Mouse (Mus musculus) liver, postnatal 0 days (tissue): ENCODE measurements around the gene Lin28b. TPM values are rescaled to one million over a fixed set of nuclear protein-coding genes. Genes with fewer than 3 reads are reported as not detected.

Source experiments
- ATAC-seq: fragments of 200-750 bp; cut with Nextera tagmentation; 2 replicates; pipeline ENCODE4 v1.8.0; 2017; ENCODE audit warnings: mild to moderate bottlenecking, moderate library complexity
- DNase-seq: peaks from one replicate; pipeline ENCODE4 v3.0.0-alpha.2; 2016
- H3K27ac ChIP-seq: fragments of 300-500 bp; sonication (generic); 2 replicates; pipeline ENCODE4 v1.5.1; 2014; ENCODE audit warnings: antibody characterized with exemption, moderate library complexity, mild to moderate bottlenecking, low read depth
- H3K27me3 ChIP-seq: fragments of 300-500 bp; sonication (generic); 2 replicates; pipeline ENCODE4 v1.6.1; 2014; ENCODE audit warnings: low read length, control low read depth, mixed read lengths; ENCODE audit not compliant: insufficient read depth
- H3K36me3 ChIP-seq: fragments of 300-500 bp; sonication (generic); replicated peaks from 2 replicates; pipeline ENCODE4 v1.6.1; 2014; ENCODE audit warnings: mild to moderate bottlenecking, control low read depth, low read length, moderate library complexity, mixed read lengths; ENCODE audit not compliant: insufficient read depth
- H3K4me1 ChIP-seq: fragments of 300-500 bp; sonication (generic); 2 replicates; pipeline ENCODE4 v1.6.1; 2014; ENCODE audit warnings: antibody characterized with exemption, mild to moderate bottlenecking, control low read depth; ENCODE audit not compliant: insufficient read depth
- H3K4me2 ChIP-seq: fragments of 300-500 bp; sonication (generic); 2 replicates; pipeline ENCODE4 v1.6.1; 2014; ENCODE audit warnings: low read depth, mild to moderate bottlenecking, low read length, moderate library complexity, mixed read lengths
- H3K4me3 ChIP-seq: fragments of 300-500 bp; sonication (generic); 2 replicates; pipeline ENCODE4 v1.5.1; 2014; ENCODE audit warnings: low read depth, low read length
- H3K9ac ChIP-seq: fragments of 300-500 bp; sonication (generic); replicated peaks from 2 replicates; pipeline ENCODE4 v1.6.1; 2014; ENCODE audit warnings: mild to moderate bottlenecking, moderate library complexity
- H3K9me3 ChIP-seq: fragments of 300-500 bp; sonication (generic); 2 replicates; pipeline ENCODE4 v1.6.1; 2016; ENCODE audit warnings: mild to moderate bottlenecking, control low read depth, low read length, mixed read lengths
- CTCF ChIP-seq: sonication (generic); IDR thresholded peaks from 2 replicates; pipeline ENCODE4 v1.5.1; 2016; ENCODE audit warnings: antibody characterized with exemption, low read depth
- EP300 ChIP-seq: IDR thresholded peaks from 2 replicates; pipeline ENCODE4 v1.6.1; 2016; ENCODE audit warnings: antibody characterized with exemption, low read depth, mild to moderate bottlenecking
- WGBS: fragments of 180-500 bp; shearing (Covaris S2); extraction: QIAGEN DNeasy Blood & Tissue Kit; methylation state at CpG from one replicate; pipeline ENCODE4 v1.1.7; 2014; ENCODE audit not compliant: insufficient replicate concordance; 5-methylcytosine and 5-hydroxymethylcytosine counted together
- polyA plus RNA-seq: library from polyadenylated mRNA; unstranded; fragments of >200 nt; fragmentation: Nextera tagmentation; extraction: Ambion mirVana; gene quantifications from 2 replicates; pipeline ENCODE4 v1.2.1, GENCODE M21; 2015

The Lin28b gene
- polyA plus RNA-seq, 1 experiment from 2014 or later, result 1.2 TPM

GRCm38 (mm10) chr10:45339106-45339505 is 147.1 kb downstream of the Lin28b start:
- Histone ChIP-seq H3K9me3 (no peaks in the 10 kb centered on the region), H3K4me2 (no peak overlapping the region), H3K36me3 (no peaks in the 10 kb centered on the region), H3K27ac (no peak overlapping the region), H3K27me3 (peaks cover 23% of the 10 kb centered on the region), H3K9ac (no peak overlapping the region), H3K4me3 (no peak overlapping the region), H3K4me1 (no peaks in the 10 kb centered on the region)
- WGBS, result 75% methylated on average over 7 of the region's 7 CpGs
- TF ChIP-seq EP300 (no peak), CTCF (no peak)
- ATAC-seq, result no peak
- DNase-seq, result no peak

DNA sequence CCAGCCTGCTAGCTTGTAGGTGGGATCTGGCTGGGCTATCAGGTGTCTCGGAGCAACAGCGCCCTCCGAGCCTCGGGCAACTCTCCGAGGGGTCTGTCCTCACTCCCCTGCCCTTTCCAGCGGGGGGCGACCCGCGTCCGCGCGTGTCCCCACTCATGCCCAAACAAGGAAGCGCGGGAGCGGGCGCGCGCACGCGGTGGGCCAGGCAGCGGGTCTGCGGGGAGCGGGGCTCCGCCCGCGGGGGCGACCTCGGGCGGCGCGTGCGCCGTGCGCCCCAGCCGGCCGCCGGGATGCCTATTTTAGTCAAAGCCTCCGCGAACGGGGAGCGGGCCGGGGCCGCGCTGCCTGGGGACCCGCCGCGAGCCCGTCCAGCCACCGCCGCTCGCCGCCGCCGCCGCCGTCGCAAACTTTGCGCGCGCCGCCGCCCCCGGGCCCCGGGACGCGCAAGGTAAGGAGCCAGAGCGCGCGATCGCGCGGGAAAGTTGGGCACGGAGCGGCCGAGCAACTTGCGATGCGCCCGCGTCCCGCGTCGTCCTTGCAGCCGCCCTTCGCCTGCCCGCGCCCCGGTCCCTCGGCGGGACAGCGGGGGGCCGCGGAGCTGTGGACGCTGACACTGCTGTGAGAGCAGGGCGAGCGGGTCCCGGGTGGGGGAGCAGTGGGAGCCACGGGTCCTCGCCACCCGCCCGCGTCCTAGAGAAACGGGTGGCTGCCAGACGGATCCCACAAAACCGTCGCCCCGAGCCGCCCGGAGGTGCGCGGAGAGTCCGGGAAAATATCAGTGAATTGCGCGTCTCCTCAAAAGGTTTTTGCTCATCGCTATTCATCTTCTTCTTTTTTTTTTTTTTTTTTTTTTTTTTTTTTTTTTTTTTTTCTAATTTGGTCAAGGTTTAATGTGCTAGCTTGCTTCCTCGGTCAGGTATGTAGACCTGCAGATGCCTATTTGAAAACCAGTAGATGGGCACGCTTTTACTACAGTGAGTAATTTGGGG is 150.5 kb downstream of the Lin28b start, which contains the start of gene Bves:
Bves (plus strand) TSS at position 339 of the 989 bp plus-strand sequence.
- TF ChIP-seq EP300 (no peak), CTCF (no peak)

DNA sequence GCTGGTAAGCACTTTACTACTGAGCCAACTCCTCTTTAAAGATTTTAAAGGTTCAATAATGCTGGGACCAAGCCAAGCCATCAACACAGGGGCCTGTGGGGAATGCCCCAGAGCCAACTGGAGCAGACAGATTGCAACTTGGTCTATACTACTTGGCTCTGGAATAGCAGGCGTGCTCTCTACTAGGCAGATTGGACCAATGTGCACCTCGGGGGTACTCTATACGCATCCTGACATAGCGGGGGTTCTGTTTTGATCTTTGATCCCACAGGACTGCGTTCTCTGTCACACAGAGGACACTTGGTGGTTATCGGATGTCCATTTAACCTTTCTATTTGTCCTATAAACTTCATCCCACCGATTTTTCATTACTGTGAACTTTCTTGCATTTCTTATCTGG is 151.3 kb downstream of the Lin28b start:
- peak; percentile 38; the same call in 1 of the 2 replicates for ATAC-seq
- 36% methylated on average over 7 of the region's 7 CpGs for WGBS

More for the DNA sequence above, 150.5 kb downstream of the Lin28b start, which contains the start of gene Bves:
- DNase-seq (peak; percentile 18), ATAC-seq (no peak)
- Histone ChIP-seq H3K4me3 (peak within 1 kb of the TSS; percentile 51), H3K27me3 (peaks cover 23% of the 10 kb centered on the region), H3K9ac (peak within 1 kb of the TSS; percentile 30; the same call in 1 of the 2 replicates), H3K9me3 (no peaks in the 10 kb centered on the region), H3K4me1 (no peaks in the 10 kb centered on the region), H3K27ac (no peak within 1 kb of the TSS), H3K4me2 (peak within 1 kb of the TSS; percentile 91), H3K36me3 (no peaks in the 10 kb centered on the region)
- WGBS, result 3% methylated on average over 96 of the region's 116 CpGs

DNA sequence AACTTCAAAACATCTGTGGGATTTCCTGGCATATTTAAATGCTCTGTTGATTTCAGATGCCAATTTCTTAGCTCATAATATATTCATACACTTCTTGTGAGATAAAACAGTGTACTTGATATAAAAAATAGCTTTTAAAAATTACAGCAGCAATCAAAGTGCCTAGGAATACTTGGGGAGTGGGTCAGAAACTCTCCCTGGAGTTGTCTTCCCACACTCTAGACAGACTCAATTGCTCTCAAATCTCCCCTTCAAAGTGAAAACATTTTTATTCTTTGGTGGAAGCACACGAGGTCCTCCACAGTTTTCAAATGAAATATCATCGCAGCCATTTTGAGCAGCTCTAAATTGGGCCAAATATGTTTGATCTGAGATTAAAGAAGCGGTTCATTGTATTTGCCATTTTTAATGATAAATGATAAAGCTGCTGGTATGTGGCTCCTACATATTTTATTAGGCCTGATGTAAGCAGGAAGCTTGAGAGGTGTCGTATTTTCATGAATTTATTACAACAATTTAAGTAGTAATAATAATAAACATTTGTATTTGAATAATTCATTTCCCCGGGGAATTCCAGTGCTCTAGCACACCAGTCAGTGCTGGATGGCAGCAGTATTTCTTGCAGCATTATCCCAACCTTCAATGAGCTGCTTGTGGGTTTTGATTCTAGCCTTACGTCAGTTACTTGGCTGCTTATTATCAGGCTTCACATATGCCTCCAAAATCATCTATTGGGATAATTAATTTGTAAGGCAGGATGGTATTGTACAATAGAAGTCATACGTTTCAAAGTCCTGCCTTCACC is 157.8 kb downstream of the Lin28b start:
- Histone ChIP-seq H3K9me3 (no peaks in the 10 kb centered on the region), H3K4me2 (no peak overlapping the region), H3K9ac (no peak overlapping the region), H3K4me3 (no peak overlapping the region), H3K27ac (no peak overlapping the region), H3K27me3 (no peaks in the 10 kb centered on the region), H3K36me3 (no peaks in the 10 kb centered on the region), H3K4me1 (no peaks in the 10 kb centered on the region)
- DNase-seq, result no peak
- TF ChIP-seq EP300 (no peak), CTCF (no peak)
- no peak for ATAC-seq
- 76% methylated on average over 7 of the region's 7 CpGs for WGBS

More for the DNA sequence above, 151.3 kb downstream of the Lin28b start:
- Histone ChIP-seq H3K27ac (no peak overlapping the region), H3K4me1 (no peaks in the 10 kb centered on the region), H3K4me3 (peak overlapping the region; percentile 51; the same call in 1 of the 2 replicates), H3K36me3 (no peaks in the 10 kb centered on the region), H3K27me3 (peaks cover 23% of the 10 kb centered on the region), H3K9me3 (no peaks in the 10 kb centered on the region), H3K9ac (no peak overlapping the region), H3K4me2 (peak overlapping the region; percentile 91)
- TF ChIP-seq CTCF (no peak), EP300 (no peak)
- DNase-seq, result no peak

Other genes starting within 250 kb of the Lin28b start
- 0.05 and 0.11 TPM in 2 replicates for gene Bves, start 150.6 kb downstream of the Lin28b start, polyA plus RNA-seq
- gene Hace1, start 91.4 kb upstream of the Lin28b start, polyA plus RNA-seq, result 15.1 and 15.8 TPM in 2 replicates